Mouse (Mus musculus): ENCODE measurements at regions not wholly inside any gene's neighbourhood (a gene's known extent, or its start where the extent isn't known, plus 50 kb on each side); places are given as distances from the start of the nearest gene placed in this dataset.

DNA sequence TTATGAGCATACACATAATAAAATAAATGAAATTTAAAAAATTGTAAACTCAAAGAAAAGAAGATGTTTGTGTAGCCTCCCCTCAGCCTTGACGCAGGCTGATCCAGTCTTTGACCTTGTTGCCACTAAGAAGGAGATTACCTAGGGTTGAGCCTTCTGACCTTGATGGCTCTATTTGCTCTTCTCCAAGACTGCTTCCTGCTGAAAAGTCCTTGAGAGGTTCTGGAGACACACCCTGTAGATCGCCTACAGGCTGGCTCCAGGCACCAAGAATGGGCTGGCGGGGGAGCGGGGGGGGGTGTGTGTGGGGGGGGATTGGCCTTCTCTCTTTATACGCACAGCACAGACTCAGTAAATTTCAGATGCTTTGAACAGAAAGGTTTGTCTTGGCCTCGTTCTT lies 358.4 kb downstream of the Bckdhb start:
- DNase-seq = no peak
- intact Hi-C loops (cut with DNase I) = no loop called here

- intact Hi-C loops (cut with DNase I) = no loop called here
- no peak for DNase-seq
Observed at GRCm38 (mm10) chr9:84285604-84286003, 360.7 kb downstream of the Bckdhb start.

DNA sequence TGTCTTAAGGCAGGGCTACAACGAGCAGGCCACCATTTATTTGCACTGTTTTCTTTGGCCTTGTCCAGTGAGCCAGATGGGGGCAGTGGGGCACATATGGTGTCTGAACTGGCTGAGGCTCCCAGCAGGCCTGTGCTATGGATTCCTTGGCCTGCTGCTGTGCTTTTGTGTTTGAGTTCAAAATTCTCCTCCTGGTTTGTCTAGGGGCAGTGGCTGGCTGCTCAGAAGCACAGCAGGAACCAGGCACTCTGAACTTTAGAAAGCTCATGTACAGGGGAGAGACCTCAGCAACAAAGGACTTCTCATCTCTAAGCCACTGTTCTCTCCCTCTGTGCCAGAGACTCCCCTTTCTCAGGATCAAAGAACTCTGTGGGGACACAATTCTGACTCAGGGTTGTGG lies 370.9 kb downstream of the Bckdhb start:
- DNase-seq = no peak
- intact Hi-C loops (cut with DNase I) = no loop called here

DNA sequence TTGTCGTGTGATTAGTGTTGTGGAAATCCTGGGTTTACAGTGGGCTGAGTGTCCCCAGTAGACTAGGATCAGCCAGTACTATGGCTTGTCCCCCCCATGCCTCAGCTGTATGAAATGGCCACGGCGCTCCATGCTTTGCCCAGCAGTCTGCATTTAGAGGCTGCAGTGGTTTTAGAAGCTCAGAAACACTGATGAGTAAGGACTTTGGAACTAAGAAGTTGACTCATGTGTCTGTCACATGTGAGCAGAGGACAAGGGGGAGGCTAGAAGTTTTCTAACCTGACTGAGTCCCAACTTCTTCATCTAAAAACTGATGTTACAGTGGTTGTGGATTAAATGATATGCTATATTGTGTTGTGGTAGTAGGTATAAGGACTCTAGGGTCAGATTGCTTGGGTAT lies 371.5 kb downstream of the Bckdhb start:
- intact Hi-C loops (cut with DNase I) = no loop called here
- DNase-seq = no peak

DNA sequence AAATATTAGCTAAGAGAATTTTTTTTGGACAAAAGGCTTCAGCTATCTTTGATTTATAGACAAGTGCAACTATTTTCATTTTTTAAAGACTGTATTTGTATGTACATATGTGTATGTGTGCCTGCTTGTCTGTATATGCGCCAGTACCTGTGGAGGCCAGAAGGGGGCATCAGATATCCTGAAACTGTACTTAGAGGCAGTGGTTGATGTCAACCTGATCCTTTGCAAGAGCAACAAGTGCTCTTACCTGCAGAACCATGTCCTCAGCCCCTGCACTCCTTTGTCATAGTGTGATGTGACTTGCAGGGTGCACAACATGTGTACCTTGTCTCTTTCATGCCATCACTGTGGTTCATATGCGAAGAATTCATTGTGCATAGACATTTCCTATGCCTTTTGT lies 379.5 kb downstream of the Bckdhb start:
- no peak for DNase-seq
- intact Hi-C loops (cut with DNase I) = no loop called here

DNA sequence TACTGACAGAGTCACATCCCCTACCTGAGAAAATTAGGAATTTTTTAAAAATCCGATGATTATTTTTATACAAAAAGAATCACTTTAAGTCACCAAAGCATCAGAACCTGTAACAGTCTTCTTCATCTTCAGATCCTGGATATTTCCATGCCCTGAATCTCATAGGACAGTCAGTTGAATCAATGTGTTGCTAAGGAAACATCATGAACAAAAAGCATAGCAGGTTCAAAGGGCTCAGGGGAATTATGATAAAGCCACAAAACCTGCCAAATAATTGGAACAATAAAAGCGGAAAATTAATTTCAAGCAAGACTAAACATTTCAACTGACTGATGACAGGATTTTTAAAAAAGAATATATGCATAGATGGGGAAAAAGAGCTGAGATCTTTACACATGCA lies 393.9 kb downstream of the Bckdhb start:
- intact Hi-C loops (cut with DNase I) = no loop called here
- DNase-seq = no peak

- no peak for DNase-seq
- intact Hi-C loops (cut with DNase I) = no loop called here
Observed at GRCm38 (mm10) chr9:84319338-84319737, 394.4 kb downstream of the Bckdhb start.

- intact Hi-C loops (cut with DNase I) = no loop called here
- peak; percentile 2 to 7 for DNase-seq
Observed at GRCm38 (mm10) chr9:84323145-84323544, 398.2 kb downstream of the Bckdhb start.

DNA sequence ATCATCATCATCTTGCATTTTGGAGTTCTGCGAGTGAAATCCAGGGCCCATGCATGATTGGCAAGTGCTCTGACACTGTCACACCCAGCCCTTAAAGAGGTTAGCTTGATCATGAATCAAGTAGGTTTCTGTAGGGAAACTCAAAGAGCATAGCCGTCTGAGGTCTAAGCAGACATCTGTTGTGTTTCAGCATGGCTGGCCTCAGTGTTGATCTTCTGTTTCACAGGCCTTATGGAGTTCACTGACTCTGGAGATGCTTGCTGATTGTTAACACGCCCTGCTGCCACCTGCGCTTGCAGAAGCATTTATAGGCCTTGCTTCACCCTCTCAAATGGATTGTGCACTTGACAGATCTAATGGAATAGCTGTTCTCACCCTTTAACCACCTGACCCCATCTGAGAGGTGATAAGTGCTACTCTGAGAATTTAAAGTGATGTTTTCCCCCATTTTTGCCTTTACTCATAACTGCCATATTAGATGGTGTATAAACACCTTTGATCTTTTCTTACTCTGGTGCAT lies 406.2 kb downstream of the Bckdhb start:
- no peak for DNase-seq
- intact Hi-C loops (cut with DNase I) = no loop called here

DNA sequence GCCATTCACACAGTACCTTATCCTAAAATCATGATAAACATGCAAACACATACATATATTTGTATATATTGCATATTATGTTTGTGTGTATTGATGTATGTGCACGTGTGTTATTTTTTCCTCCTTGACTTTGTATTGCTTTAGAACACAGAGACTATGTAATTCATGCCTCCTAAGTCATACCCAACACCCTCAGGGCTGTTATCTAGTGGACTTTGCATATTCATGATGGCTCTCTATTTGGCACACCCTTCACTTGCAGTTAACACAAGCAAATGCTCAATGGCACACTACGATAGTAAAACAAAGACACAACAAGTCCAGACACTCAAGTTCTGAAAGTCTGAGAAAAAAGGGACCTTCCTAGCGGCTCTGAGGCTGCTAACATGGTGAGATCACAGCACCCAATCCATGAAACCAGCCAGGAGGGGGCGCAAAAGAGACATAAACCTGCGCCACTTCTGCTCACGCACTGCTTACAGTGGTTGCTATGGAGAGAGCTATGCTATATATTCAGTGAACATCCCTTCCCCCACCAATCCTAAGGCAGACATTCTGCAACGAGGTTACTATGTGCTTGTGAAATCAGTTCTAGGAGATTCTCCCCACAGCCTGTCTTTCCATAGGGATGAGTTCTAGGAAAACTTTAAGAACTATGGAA lies 418.6 kb downstream of the Bckdhb start:
- peak; percentile 60 to 76 for DNase-seq
- intact Hi-C loops (cut with DNase I) = loop anchor here (5.0 kb wide), 1 partner anchor 984 kb away; the partner anchor contains the start of gene Tent5a

DNA sequence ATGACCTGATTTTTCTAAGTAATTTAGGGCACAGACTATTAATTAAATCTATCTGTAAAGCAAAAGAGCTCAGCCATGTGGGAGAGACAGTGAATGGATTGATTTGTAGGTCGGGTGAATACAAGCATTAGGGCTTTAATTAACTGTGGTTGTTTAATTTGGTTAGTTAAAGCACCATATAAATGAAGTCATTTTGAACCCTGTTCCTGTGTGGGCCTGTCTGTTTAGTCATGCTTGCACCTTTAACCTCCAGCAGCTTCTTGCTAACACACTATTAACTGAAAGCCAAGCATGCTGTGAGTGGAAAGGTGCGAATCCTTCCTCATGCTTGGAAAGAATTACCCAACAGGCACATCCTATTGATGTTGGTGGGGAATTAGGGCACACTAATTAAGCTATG lies 425.3 kb downstream of the Bckdhb start:
- no peak for DNase-seq
- intact Hi-C loops (cut with DNase I) = no loop called here

DNA sequence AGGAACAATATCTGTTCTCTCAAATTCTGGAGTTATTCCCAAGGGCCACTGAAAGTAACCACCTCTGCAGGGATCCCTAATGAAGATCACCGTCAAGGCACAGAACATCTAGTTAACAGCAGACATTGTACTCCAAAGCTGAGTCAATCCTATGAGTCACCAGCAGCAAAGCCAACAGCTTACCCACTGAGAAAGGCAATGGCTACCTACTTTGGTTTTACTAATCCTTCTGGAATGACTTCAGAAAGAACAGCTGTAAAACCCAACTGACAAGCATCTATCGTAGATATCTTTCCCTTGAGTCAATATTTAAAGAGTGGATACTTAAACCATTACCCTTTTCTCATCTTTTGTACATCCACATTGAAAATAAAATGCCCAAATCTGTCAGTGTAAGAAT lies 429.5 kb downstream of the Bckdhb start:
- no peak for DNase-seq
- intact Hi-C loops (cut with DNase I) = no loop called here

- intact Hi-C loops (cut with DNase I) = no loop called here
- no peak for DNase-seq
Observed at GRCm38 (mm10) chr9:84356167-84356566, 431.2 kb downstream of the Bckdhb start.

DNA sequence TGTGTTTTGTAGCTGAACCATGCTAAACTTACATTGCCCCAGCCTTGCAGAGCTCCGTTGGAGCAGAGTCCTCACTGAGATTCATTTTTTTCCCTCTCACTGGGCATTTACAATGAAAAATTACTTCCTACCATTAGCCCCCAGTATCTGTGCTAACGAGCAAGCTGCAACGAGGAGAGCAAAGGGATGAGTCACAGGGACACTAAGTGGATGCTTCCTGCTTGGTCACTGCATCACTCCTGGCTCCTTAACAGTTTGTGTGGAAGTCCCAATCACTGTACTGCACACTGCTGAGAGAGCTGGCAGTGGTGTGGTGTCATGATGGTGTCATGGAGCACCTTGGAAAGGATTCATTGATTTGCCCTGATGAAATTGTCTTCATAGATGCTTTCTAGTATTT lies 434.9 kb downstream of the Bckdhb start:
- intact Hi-C loops (cut with DNase I) = no loop called here

GRCm38 (mm10) chr9:84360484-84360883 lies 435.5 kb downstream of the Bckdhb start:
- intact Hi-C loops (cut with DNase I) = no loop called here
- DNase-seq = no peak

More for the DNA sequence above, 434.9 kb downstream of the Bckdhb start:
- no peak for DNase-seq

DNA sequence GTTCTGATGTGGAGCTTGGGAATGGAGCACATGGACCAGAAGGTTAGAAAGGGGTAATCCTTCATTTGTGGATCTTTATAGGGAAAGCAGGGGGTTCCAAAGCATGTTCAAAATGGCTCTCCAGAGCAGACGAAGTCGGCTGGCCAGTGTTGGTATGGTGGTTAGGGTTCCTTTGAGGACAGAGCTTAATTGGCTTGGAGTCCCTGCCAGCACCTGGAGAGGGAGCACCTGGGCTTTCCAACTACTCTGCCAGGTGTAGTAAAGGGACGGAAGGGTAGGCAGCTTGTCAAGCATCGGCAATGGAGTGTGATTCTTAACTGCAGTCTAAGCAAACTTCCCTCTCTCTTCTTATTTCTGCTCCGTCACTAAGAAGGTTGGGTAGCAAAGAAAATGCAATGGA lies 438.5 kb downstream of the Bckdhb start:
- intact Hi-C loops (cut with DNase I) = no loop called here
- DNase-seq = no peak

GRCm38 (mm10) chr9:84369200-84369599 lies 444.3 kb downstream of the Bckdhb start:
- no peak for DNase-seq
- intact Hi-C loops (cut with DNase I) = no loop called here

GRCm38 (mm10) chr9:84370260-84370659 lies 445.3 kb downstream of the Bckdhb start:
- intact Hi-C loops (cut with DNase I) = no loop called here
- no peak for DNase-seq

GRCm38 (mm10) chr9:84375746-84376145 lies 450.8 kb downstream of the Bckdhb start:
- DNase-seq = no peak
- intact Hi-C loops (cut with DNase I) = no loop called here

DNA sequence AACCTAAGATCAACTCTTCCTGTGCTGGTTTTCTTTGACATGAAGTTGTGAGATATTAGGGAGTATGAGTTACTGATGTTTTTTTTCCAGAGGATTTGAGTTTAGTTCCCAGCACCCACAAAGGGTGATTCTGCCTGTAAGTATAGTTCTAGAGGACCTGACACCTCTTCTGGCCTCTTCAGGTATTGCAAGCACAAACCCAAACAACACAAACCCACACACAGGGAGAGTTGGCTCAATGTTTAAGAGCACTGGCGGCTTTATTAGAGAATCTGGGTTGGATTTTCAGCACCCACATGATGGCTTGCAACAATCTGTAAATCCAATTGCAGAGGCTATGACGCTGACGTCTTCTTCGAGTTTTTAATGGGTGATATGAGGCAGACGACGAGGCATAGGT lies 451.7 kb downstream of the Bckdhb start:
- intact Hi-C loops (cut with DNase I) = no loop called here

DNA sequence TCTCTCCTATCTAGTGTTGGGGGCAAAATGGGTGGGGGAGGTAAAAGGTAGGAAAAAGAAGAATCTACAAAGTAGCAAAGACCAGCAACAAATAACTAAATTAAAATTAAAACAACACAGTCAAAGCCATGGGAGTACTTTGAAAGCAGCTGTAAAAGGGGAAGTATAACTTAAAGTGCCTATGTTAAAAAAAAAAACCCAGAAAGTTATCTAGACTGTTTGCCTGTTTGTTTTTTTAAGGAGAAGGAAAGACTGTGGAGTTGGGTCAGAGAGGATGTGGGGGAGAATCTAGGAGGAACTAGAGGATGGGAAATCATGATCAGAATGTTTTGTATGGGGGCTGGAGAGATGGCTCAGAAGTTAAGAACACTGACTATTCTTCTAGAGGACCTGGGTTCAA lies 457.0 kb downstream of the Bckdhb start:
- intact Hi-C loops (cut with DNase I) = no loop called here
- no peak for DNase-seq

More for the DNA sequence above, 451.7 kb downstream of the Bckdhb start:
- DNase-seq = no peak

- intact Hi-C loops (cut with DNase I) = no loop called here
- no peak for DNase-seq
Observed at GRCm38 (mm10) chr9:84389831-84390230, 464.9 kb downstream of the Bckdhb start.
